Mouse (Mus musculus): ENCODE data around the gene Sart3.

DNA sequence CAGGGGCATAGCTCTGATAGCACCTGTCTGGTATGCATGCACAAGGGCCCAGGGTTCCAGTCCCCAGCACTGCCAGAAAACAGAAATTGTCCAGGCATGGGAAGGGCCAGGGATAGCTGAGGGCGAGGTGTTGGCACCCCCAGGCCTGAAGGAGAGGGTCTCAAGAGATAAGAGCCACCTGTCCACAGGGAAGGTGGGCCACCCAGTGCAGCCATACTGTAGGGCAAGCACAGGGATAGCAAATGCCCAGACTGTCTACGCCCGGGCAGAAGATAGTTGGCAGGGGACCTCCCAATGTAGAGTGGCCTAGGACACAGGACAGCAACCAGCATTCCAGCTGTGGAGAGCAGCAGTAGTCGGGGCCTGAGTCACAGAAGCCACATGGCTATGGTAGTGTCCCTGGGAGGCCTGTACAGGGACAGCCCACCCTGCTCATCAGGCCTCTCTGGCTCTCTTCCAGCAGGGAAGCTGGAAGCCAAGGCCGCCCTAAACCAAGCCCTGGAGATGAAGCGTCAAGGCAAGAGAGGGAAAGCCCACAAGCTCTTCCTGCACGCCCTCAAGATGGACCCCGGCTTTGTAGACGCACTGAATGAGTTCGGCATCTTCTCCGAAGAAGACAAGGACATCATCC is 34.6 kb downstream of the Sart3 start:
- TF ChIP-seq CTCF (conservative IDR thresholded peaks at IDR 0.05; ENCODE audit: insufficient read depth, insufficient read length, low read depth, low read length) = no peak
- no peak for TF ChIP-seq POLR2A (IDR thresholded peaks at IDR 0.05; ENCODE audit: low read depth, low read length)

Data from kidney, adult 2 months (tissue).